Mouse (Mus musculus) lung, embryonic 14.5 days (tissue): ENCODE data around the gene Twsg1. TPM values are rescaled to one million over a fixed set of nuclear protein-coding genes. Genes with fewer than 3 reads are reported as not detected.

Experiments
- ATAC-seq: fragments of 200-750 bp; cut with Nextera tagmentation; 2 replicates; pipeline ENCODE4 v1.8.0; 2017; ENCODE audit warnings: mild to moderate bottlenecking, moderate TSS enrichment, moderate library complexity; ENCODE audit not compliant: insufficient read depth
- DNase-seq: peaks from one replicate; pipeline ENCODE4 v3.0.0-alpha.2; 2015
- H3K27ac ChIP-seq: fragments of 300-500 bp; sonication (generic); 2 replicates; pipeline ENCODE4 v1.5.1; 2014; ENCODE audit warnings: low read depth, mild to moderate bottlenecking, moderate library complexity
- H3K27me3 ChIP-seq: fragments of 300-500 bp; sonication (generic); 2 replicates; pipeline ENCODE4 v1.6.1; 2014; ENCODE audit warnings: low read length, control low read depth; ENCODE audit not compliant: insufficient read depth
- H3K36me3 ChIP-seq: fragments of 300-500 bp; sonication (generic); 2 replicates; pipeline ENCODE4 v1.6.1; 2014; ENCODE audit warnings: control low read depth; ENCODE audit not compliant: insufficient read depth
- H3K4me1 ChIP-seq: fragments of 300-500 bp; sonication (generic); 2 replicates; pipeline ENCODE4 v1.6.1; 2014; ENCODE audit warnings: antibody characterized with exemption, control low read depth; ENCODE audit not compliant: insufficient read depth
- H3K4me2 ChIP-seq: fragments of 300-500 bp; sonication (generic); 2 replicates; pipeline ENCODE4 v1.6.1; 2014; ENCODE audit warnings: mild to moderate bottlenecking
- H3K4me3 ChIP-seq: fragments of 300-500 bp; sonication (generic); 2 replicates; pipeline ENCODE4 v1.5.1; 2014; ENCODE audit warnings: low read depth, low read length
- H3K9ac ChIP-seq: fragments of 300-500 bp; sonication (generic); 2 replicates; pipeline ENCODE4 v1.6.1; 2014
- H3K9me3 ChIP-seq: fragments of 300-500 bp; sonication (generic); 2 replicates; pipeline ENCODE4 v1.6.1; 2016; ENCODE audit warnings: low read depth, low read length, control low read depth
- CTCF ChIP-seq: IDR thresholded peaks from 2 replicates; pipeline ENCODE4 v1.5.1; 2016; ENCODE audit warnings: antibody characterized with exemption, low read depth
- WGBS: fragments of 180-500 bp; shearing (Covaris S2); extraction: QIAGEN DNeasy Blood & Tissue Kit; methylation state at CpG from one replicate; pipeline ENCODE4 v1.1.7; 2014; 5-methylcytosine and 5-hydroxymethylcytosine counted together
- polyA plus RNA-seq: library from polyadenylated mRNA; unstranded; fragments of >200 nt; fragmentation: Nextera tagmentation; extraction: Ambion mirVana; gene quantifications from 2 replicates; pipeline ENCODE4 v1.2.1, GENCODE M21; 2014

The Twsg1 gene
- polyA plus RNA-seq, 1 experiment from 2014 or later: 143 TPM

- H3K36me3 ChIP-seq: peaks cover 40% of the 10 kb centered on the region
- no peaks in the 10 kb centered on the region for H3K9me3 ChIP-seq
- DNase-seq (no peak), ATAC-seq (no peak)
- 92% methylated on average over 2 of the region's 2 CpGs for WGBS
- TF ChIP-seq CTCF: peak; percentile 65
- no peaks in the 10 kb centered on the region for H3K27me3 ChIP-seq
- H3K9ac ChIP-seq: no peak overlapping the region
- peaks cover 8% of the 10 kb centered on the region for H3K4me1 ChIP-seq
- H3K27ac ChIP-seq: no peak overlapping the region
- no peak overlapping the region for H3K4me3 ChIP-seq
- H3K4me2 ChIP-seq: no peak overlapping the region
Measured at GRCm38 (mm10) chr17:65933741-65934140, 17.3 kb downstream of the Twsg1 start.

DNA sequence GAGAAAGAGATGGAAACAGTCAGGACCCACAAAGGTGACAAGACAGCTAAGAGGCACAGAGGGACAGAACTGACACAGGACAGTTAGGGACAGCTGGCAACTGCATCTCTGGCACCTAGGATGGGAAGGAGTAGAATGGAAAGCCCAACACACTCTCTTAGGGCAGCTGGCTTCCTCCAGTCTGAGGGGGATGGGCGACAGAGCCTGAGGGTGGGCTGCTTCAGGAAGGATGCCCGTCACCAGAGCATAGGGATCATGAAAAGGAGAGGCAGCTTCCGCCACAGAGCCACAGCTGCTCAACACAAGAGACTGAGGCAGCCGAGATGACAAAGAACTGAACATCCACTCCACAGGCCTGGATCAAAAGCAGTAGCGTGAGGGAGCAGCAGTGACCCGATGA lies 19.5 kb downstream of the Twsg1 start:
- Histone ChIP-seq H3K27ac (peak overlapping the region; percentile 42; the same call in 1 of the 2 replicates), H3K36me3 (peaks cover 41% of the 10 kb centered on the region), H3K9me3 (no peaks in the 10 kb centered on the region), H3K27me3 (no peaks in the 10 kb centered on the region), H3K9ac (no peak overlapping the region), H3K4me2 (no peak overlapping the region), H3K4me3 (no peak overlapping the region), H3K4me1 (peaks cover 8% of the 10 kb centered on the region)
- 49% methylated on average over 6 of the region's 6 CpGs for WGBS
- ATAC-seq (peak; percentile 65), DNase-seq (peak; percentile 38)
- TF ChIP-seq CTCF: no peak

GRCm38 (mm10) chr17:65930960-65931359 lies 20.1 kb downstream of the Twsg1 start:
- H3K36me3 ChIP-seq: peaks cover 40% of the 10 kb centered on the region
- peak overlapping the region; percentile 42; the same call in 1 of the 2 replicates for H3K27ac ChIP-seq
- H3K4me3 ChIP-seq: no peak overlapping the region
- no peak overlapping the region for H3K9ac ChIP-seq
- TF ChIP-seq CTCF: no peak
- no peak overlapping the region for H3K4me2 ChIP-seq
- no peaks in the 10 kb centered on the region for H3K27me3 ChIP-seq
- H3K4me1 ChIP-seq: peaks cover 8% of the 10 kb centered on the region
- 51% methylated on average over 6 of the region's 6 CpGs for WGBS
- H3K9me3 ChIP-seq: no peaks in the 10 kb centered on the region
- DNase-seq (peak; percentile 80), ATAC-seq (peak; percentile 87)

DNA sequence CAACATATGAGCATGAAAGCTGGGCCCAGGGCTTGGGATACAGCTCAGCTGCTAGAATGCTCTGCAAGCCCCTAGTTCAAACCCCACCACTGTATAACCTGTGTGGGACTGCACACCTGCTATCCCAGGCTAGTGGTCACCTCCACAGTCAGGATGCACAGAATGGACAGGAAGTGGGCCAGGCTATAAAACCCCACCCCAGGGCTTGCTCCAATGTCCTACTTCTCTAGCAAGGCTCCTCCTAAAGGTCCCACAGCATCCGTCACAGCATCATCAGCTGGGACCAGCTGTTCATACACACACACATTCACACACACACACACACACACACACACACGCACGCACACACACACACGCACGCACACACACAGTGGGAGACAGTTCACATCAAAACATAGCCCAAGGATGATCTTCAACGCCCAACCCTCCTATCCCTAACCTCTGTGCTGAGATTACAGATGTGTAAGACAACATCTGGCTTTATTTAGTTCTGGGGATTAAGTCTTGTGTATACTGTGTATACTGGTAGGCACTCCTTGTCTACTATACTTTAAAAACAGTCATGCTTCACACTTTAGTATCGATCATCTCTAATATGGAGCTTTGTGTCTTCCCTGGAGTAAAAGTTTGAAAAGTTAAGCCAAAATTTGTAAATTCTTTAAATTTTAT lies 20.7 kb downstream of the Twsg1 start:
- WGBS: 77% methylated on average over 7 of the region's 7 CpGs
- DNase-seq: no peak
- H3K4me3 ChIP-seq: no peak overlapping the region
- TF ChIP-seq CTCF: no peak
- ATAC-seq: peak; percentile 18; the same call in 1 of the 2 replicates
- H3K27me3 ChIP-seq: no peaks in the 10 kb centered on the region
- peaks cover 8% of the 10 kb centered on the region for H3K4me1 ChIP-seq
- H3K9ac ChIP-seq: no peak overlapping the region
- H3K27ac ChIP-seq: no peak overlapping the region
- H3K36me3 ChIP-seq: peaks cover 41% of the 10 kb centered on the region
- H3K9me3 ChIP-seq: no peaks in the 10 kb centered on the region
- H3K4me2 ChIP-seq: no peak overlapping the region

DNA sequence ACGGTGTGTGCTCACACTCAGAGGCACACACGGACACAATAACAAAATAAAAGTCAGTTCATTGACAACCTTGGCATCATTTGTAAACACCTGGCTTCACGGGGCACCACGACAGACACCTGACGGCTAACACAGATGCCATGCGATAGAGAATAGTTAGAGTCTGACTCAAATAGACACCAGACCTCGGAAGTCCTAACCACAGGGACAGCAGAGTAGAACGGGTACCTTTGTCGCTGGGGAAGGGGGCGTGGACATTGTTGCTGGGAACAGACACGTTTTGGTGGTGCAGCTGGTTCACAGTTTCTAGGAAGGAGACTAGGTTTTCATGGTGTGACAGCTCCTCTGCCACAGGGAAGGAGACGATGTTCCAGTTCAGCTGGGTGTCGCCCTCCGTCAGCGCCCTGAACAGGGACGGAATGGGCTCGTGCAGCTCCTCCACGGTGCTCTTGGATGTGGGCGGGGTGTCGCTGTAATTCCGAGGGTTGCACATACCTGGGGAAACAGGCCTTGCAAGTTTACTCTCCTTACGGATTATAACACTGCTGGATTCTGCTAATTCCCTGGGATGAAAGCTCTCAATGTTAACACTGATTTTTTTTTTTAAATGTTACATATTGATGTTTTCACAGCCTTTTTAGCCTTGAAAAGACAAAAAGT lies 21.6 kb downstream of the Twsg1 start:
- no peak for TF ChIP-seq CTCF
- Histone ChIP-seq H3K4me1 (peaks cover 8% of the 10 kb centered on the region), H3K27ac (no peak overlapping the region), H3K4me3 (no peak overlapping the region), H3K9me3 (no peaks in the 10 kb centered on the region), H3K27me3 (no peaks in the 10 kb centered on the region), H3K36me3 (peaks cover 44% of the 10 kb centered on the region), H3K9ac (no peak overlapping the region), H3K4me2 (no peak overlapping the region)
- no peak for ATAC-seq
- no peak for DNase-seq
- WGBS: 72% methylated on average over 22 of the region's 22 CpGs

- peaks cover 48% of the 10 kb centered on the region for H3K36me3 ChIP-seq
- no peaks in the 10 kb centered on the region for H3K9me3 ChIP-seq
- no peak overlapping the region for H3K4me3 ChIP-seq
- TF ChIP-seq CTCF: no peak
- H3K27me3 ChIP-seq: no peaks in the 10 kb centered on the region
- H3K4me1 ChIP-seq: peaks cover 8% of the 10 kb centered on the region
- WGBS: 82% methylated on average over 4 of the region's 4 CpGs
- H3K9ac ChIP-seq: no peak overlapping the region
- no peak overlapping the region for H3K27ac ChIP-seq
- no peak for DNase-seq
- ATAC-seq: no peak
- H3K4me2 ChIP-seq: no peak overlapping the region
Measured at GRCm38 (mm10) chr17:65927077-65927476, 23.9 kb downstream of the Twsg1 start.

- no peaks in the 10 kb centered on the region for H3K27me3 ChIP-seq
- H3K9ac ChIP-seq: no peak overlapping the region
- peak; percentile 87 for DNase-seq
- H3K36me3 ChIP-seq: peaks cover 51% of the 10 kb centered on the region
- H3K4me3 ChIP-seq: no peak overlapping the region
- H3K4me2 ChIP-seq: no peak overlapping the region
- H3K27ac ChIP-seq: no peak overlapping the region
- peak; percentile 75 for ATAC-seq
- H3K9me3 ChIP-seq: no peaks in the 10 kb centered on the region
- 34% methylated on average over 5 of the region's 5 CpGs for WGBS
- no peaks in the 10 kb centered on the region for H3K4me1 ChIP-seq
- no peak for TF ChIP-seq CTCF
Measured at GRCm38 (mm10) chr17:65924218-65924617, 26.8 kb downstream of the Twsg1 start.
